ENCODE assay signal across 17 mouse cellular contexts in the genomic region with DNA sequence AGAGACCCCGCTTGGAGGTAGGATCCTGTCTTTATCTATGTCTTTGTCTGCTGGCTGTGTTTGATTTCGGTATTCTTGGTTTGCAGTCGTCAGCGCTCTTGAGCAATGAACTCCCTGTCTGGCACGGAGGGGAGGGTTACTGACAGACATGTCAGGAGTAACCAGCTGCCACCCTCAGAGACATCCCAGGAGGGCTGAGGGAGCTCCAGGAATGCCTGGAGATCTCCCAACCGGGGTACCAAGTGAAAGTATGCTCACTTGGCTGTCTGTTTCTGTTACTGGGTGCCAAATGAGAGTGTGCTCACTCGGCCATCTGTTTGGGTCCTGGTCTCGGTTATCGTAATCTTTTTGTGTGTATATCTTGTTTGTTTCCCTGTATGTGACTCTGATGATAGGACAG.
"Had no signal": no experiment of that assay in that cellular context is flagged by ENCODE, and none has a peak within 500 bp of the region (broad histone marks: within the 10 kb centered on the region; RNA-seq: fewer than 3 reads in every experiment).

No protein-coding gene starts in this region.

- H3K4me3 ChIP-seq: lung, embryonic 15.5 days; megakaryocyte, embryonic 14.5 days; midbrain, embryonic 13.5 days; midbrain, embryonic 15.5 days; neural tube, embryonic 12.5 days; stomach, embryonic 15.5 days had no signal

- ATAC-seq: lung, postnatal 0 days; midbrain, embryonic 13.5 days; midbrain, embryonic 15.5 days had no signal

- H3K4me1 ChIP-seq: lung, embryonic 15.5 days; megakaryocyte, embryonic 14.5 days; midbrain, embryonic 13.5 days; midbrain, embryonic 15.5 days; neural tube, embryonic 12.5 days; stomach, embryonic 15.5 days had no signal

- H3K4me2 ChIP-seq: lung, embryonic 15.5 days; midbrain, embryonic 11.5 days; midbrain, embryonic 13.5 days; midbrain, embryonic 15.5 days; neural tube, embryonic 12.5 days; stomach, embryonic 15.5 days had no signal

- H3K9ac ChIP-seq: lung, embryonic 15.5 days; midbrain, embryonic 13.5 days; midbrain, embryonic 15.5 days; neural tube, embryonic 12.5 days; stomach, embryonic 15.5 days had no signal

- H3K9me3 ChIP-seq: lung, embryonic 15.5 days; midbrain, embryonic 15.5 days; stomach, embryonic 15.5 days had no signal

- H3K36me3 ChIP-seq: lung, embryonic 15.5 days; midbrain, embryonic 13.5 days; midbrain, embryonic 15.5 days; neural tube, embryonic 12.5 days; stomach, embryonic 15.5 days had no signal

- H3K27ac ChIP-seq: lung, embryonic 15.5 days; macrophage; midbrain, embryonic 13.5 days; midbrain, embryonic 15.5 days; neural tube, embryonic 12.5 days; stomach, embryonic 15.5 days; stomach, postnatal 0 days had no signal

- H3K27me3 ChIP-seq: lung, embryonic 15.5 days; megakaryocyte, embryonic 14.5 days; midbrain, embryonic 13.5 days; midbrain, embryonic 15.5 days; neural tube, embryonic 12.5 days; stomach, embryonic 15.5 days had no signal

- DNase-seq: lung, adult 2 months; lung, postnatal 14 days; lung, postnatal 36 days; right cerebral cortex, postnatal 14 days; thymus, adult 2 months; thymus, postnatal 25 days; thymus, postnatal 4 days had no signal
